Mouse (Mus musculus): ENCODE measurements around the gene Lrrc75b.

DNA sequence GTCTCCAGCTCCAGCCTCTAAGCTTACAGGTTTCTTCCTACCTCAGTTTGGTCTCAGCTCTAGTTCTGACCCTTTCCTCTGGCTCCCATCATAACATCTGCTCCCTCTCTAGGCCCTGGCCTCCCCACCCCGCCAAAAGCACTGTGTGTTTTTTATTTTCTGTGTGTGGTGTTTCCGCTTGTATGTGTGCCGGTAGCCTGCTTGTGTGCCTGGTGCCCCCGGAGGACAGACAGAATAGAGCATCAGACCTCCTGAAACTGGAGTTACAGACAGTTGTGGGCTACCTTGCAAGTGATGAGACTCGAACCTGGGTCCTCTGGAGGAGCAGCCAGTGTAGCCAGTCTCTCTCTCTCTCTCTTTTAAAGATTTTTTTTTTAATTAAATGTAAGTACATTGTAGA lies 6.2 kb upstream of the Lrrc75b start:
- TF ChIP-seq CTCF (IDR thresholded peaks at IDR 0.05; ENCODE audit: low read depth, low read length) (no peak), POLR2A (IDR thresholded peaks at IDR 0.05; ENCODE audit: insufficient read depth, low read length) (no peak)

All from ES-Bruce4 (cell line).